Mouse (Mus musculus): ENCODE measurements at regions not wholly inside any gene's neighbourhood (a gene's known extent, or its start where the extent isn't known, plus 50 kb on each side); places are given as distances from the start of the nearest gene placed in this dataset.

DNA sequence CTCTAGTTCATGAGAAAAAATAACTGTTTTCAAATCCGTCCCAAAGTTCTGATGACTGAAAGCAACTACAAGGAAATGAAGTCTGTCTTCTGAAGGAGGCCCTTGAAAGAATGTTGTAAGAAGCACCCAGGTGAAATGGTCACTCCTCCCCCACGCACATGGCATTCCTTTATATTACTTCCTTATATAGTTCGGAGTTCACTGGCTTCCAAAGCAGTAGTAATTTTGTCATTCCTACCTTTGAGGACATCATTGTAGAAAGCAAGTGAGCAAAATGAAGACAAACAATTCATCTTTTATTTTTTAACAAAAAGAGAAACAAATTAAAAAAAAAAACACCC is 115.1 kb downstream of the Bmp2 start:
- Histone ChIP-seq H3K27me3 (ENCODE audit: control insufficient read depth, insufficient read depth, low read length) (no peaks in the 10 kb centered on the region), H3K36me3 (ENCODE audit: control insufficient read depth, insufficient read depth, low read length) (no peaks in the 10 kb centered on the region), H3K4me1 (ENCODE audit: control insufficient read depth, insufficient read depth, low read length) (no peaks in the 10 kb centered on the region), H3K27ac (ENCODE audit: low read depth, low read length) (no peak overlapping the region), H3K9me3 (ENCODE audit: control insufficient read depth, low read length) (no peaks in the 10 kb centered on the region), H3K4me3 (ENCODE audit: low read depth, low read length) (no peak overlapping the region), H3K4me2 (no peak overlapping the region), H3K9ac (ENCODE audit: low read length) (no peak overlapping the region)
- WGBS = 92% methylated on average over 3 of the region's 3 CpGs
- DNase-seq (ENCODE audit: low spot score, missing footprints) (no peak), ATAC-seq (ENCODE audit: low FRiP score) (no peak)

DNA sequence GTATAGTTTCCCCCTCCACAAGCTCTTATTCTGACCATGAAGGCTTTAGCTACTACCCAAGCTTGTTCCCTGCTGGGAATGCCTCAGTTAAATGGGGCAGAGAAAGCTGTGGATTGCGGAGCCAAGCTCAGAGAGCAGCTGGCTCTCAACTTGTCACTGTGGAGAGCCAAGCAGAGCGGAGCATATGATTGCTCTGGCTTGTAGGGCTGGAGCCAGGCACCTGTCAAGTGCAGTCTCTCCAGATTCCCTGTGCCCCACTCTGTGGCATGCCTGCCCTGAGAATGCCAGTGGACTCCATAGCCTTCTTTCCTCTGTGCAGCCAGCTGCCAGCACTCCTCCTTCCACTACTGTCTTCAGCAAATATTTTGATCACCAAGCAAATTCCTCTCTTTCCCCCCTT is 117.9 kb downstream of the Bmp2 start:
- H3K36me3 ChIP-seq (ENCODE audit: control insufficient read depth, insufficient read depth, low read length) = no peaks in the 10 kb centered on the region
- no peaks in the 10 kb centered on the region for H3K9me3 ChIP-seq (ENCODE audit: control insufficient read depth, low read length)
- no peaks in the 10 kb centered on the region for H3K4me1 ChIP-seq (ENCODE audit: control insufficient read depth, insufficient read depth, low read length)
- H3K9ac ChIP-seq (ENCODE audit: low read length) = no peak overlapping the region
- no peak for DNase-seq (ENCODE audit: low spot score, missing footprints)
- no peak overlapping the region for H3K4me3 ChIP-seq (ENCODE audit: low read depth, low read length)
- no peaks in the 10 kb centered on the region for H3K27me3 ChIP-seq (ENCODE audit: control insufficient read depth, insufficient read depth, low read length)
- H3K4me2 ChIP-seq = no peak overlapping the region
- no peak overlapping the region for H3K27ac ChIP-seq (ENCODE audit: low read depth, low read length)
- 56% methylated on average over 2 of the region's 2 CpGs for WGBS
- no peak for ATAC-seq (ENCODE audit: low FRiP score)

DNA sequence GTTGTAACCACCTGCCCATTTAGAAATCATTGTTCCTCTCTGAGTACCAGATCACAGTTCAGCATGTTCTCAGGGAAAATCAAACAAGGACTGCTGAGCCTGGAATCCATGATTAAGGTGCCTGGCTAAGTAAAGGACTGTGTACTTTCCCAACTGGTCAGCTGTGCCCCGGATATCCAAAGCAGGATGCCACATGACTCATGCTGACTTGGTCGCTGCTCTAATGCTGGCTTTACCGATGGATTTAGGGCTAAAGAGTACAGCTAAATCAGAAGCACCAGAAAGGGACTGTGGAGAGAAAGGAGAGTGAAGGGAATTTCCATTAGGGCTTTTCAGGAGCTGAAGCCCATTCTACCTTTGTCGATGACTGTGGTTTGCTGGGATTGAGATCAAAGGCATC is 119.6 kb downstream of the Bmp2 start:
- Histone ChIP-seq H3K4me3 (ENCODE audit: low read depth, low read length) (no peak overlapping the region), H3K9ac (ENCODE audit: low read length) (no peak overlapping the region), H3K27me3 (ENCODE audit: control insufficient read depth, insufficient read depth, low read length) (no peaks in the 10 kb centered on the region), H3K4me2 (no peak overlapping the region), H3K36me3 (ENCODE audit: control insufficient read depth, insufficient read depth, low read length) (no peaks in the 10 kb centered on the region), H3K27ac (ENCODE audit: low read depth, low read length) (no peak overlapping the region), H3K4me1 (ENCODE audit: control insufficient read depth, insufficient read depth, low read length) (no peaks in the 10 kb centered on the region), H3K9me3 (ENCODE audit: control insufficient read depth, low read length) (no peaks in the 10 kb centered on the region)
- DNase-seq (ENCODE audit: low spot score, missing footprints) (no peak), ATAC-seq (ENCODE audit: low FRiP score) (no peak)
- WGBS = 82% methylated on average over 4 of the region's 4 CpGs

DNA sequence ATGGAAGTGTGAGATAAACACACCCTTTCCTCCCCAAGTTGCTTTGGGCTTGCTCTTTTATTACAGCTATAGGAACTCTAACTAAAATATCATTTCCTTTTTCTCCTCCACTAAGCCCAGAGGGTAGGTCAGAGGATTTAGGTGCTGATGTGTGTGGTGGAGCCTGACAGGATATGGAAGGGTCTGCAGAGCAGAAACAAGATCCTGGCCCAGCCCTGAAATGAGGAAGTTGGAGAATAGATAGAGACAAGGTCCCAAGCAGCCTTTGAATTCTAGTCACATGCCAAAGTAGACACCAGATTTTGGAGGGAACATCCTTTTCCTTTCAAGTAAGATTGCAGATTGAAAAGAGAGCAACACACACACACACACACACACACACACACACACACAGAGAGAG is 132.4 kb downstream of the Bmp2 start:
- Histone ChIP-seq H3K27me3 (ENCODE audit: control insufficient read depth, insufficient read depth, low read length) (no peaks in the 10 kb centered on the region), H3K9ac (ENCODE audit: low read length) (no peak overlapping the region), H3K9me3 (ENCODE audit: control insufficient read depth, low read length) (no peaks in the 10 kb centered on the region), H3K4me1 (ENCODE audit: control insufficient read depth, insufficient read depth, low read length) (no peaks in the 10 kb centered on the region), H3K36me3 (ENCODE audit: control insufficient read depth, insufficient read depth, low read length) (no peaks in the 10 kb centered on the region), H3K27ac (ENCODE audit: low read depth, low read length) (no peak overlapping the region), H3K4me2 (no peak overlapping the region), H3K4me3 (ENCODE audit: low read depth, low read length) (no peak overlapping the region)
- ATAC-seq (ENCODE audit: low FRiP score) = no peak
- no peak for DNase-seq (ENCODE audit: low spot score, missing footprints)

DNA sequence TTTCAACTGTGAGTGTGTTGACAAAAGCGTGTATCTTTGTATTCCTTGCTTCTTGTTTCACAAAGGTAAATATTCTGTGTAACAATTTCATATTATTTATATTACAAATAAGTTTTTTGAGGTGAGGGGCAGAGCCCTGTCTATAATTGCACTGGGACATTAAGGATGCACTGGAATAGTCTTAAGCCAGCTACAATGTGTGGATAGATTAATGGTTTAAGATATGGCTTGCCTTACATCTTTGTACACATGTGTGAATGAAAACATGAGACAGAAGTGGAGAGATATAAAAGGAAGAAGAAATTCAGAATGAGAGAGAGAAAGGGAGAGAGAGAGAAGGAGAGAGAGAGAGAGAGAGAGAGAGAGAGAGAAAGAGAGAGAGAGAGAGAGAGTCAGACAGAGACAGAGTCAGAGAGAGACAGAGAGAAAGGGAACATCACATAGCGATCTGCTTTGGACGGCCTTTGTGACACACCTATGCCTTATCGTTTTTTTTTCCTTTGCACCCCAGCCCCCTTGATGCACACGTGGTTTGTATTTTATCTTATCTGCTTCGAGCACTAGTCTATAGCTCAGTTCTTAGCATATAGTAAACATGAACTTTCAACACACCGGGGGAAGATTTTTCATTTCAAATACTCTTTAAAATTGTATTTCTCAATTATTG is 136.3 kb downstream of the Bmp2 start:
- no peak overlapping the region for H3K27ac ChIP-seq (ENCODE audit: low read depth, low read length)
- H3K4me2 ChIP-seq = no peak overlapping the region
- ATAC-seq (ENCODE audit: low FRiP score) (no peak), DNase-seq (ENCODE audit: low spot score, missing footprints) (no peak)
- no peak overlapping the region for H3K4me3 ChIP-seq (ENCODE audit: low read depth, low read length)
- no peaks in the 10 kb centered on the region for H3K36me3 ChIP-seq (ENCODE audit: control insufficient read depth, insufficient read depth, low read length)
- no peak overlapping the region for H3K9ac ChIP-seq (ENCODE audit: low read length)
- WGBS = 93% methylated on average over 7 of the region's 7 CpGs
- H3K4me1 ChIP-seq (ENCODE audit: control insufficient read depth, insufficient read depth, low read length) = no peaks in the 10 kb centered on the region
- no peaks in the 10 kb centered on the region for H3K9me3 ChIP-seq (ENCODE audit: control insufficient read depth, low read length)
- H3K27me3 ChIP-seq (ENCODE audit: control insufficient read depth, insufficient read depth, low read length) = no peaks in the 10 kb centered on the region

DNA sequence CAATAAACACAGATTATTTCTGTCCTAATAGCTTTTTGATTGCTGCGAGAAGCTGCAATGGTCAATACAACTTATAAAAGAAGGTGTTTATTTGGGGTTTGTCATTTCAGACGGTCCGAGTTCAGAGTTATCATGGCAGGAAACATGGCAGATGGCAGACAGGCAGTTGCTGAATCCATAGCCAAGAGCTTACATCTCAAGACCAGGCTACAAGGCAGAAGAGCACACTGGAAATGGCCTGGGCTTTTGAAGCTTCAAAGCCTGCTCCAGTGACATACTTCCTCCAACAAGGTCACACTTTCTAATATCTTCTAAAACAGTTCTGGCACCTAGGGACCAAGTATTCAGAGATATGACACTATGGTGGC is 136.8 kb downstream of the Bmp2 start:
- Histone ChIP-seq H3K9ac (ENCODE audit: low read length) (no peak overlapping the region), H3K4me2 (no peak overlapping the region), H3K36me3 (ENCODE audit: control insufficient read depth, insufficient read depth, low read length) (no peaks in the 10 kb centered on the region), H3K9me3 (ENCODE audit: control insufficient read depth, low read length) (no peaks in the 10 kb centered on the region), H3K27me3 (ENCODE audit: control insufficient read depth, insufficient read depth, low read length) (no peaks in the 10 kb centered on the region), H3K27ac (ENCODE audit: low read depth, low read length) (no peak overlapping the region), H3K4me3 (ENCODE audit: low read depth, low read length) (no peak overlapping the region), H3K4me1 (ENCODE audit: control insufficient read depth, insufficient read depth, low read length) (no peaks in the 10 kb centered on the region)
- DNase-seq (ENCODE audit: low spot score, missing footprints) (no peak), ATAC-seq (ENCODE audit: low FRiP score) (no peak)
- 92% methylated on average over 3 of the region's 3 CpGs for WGBS

DNA sequence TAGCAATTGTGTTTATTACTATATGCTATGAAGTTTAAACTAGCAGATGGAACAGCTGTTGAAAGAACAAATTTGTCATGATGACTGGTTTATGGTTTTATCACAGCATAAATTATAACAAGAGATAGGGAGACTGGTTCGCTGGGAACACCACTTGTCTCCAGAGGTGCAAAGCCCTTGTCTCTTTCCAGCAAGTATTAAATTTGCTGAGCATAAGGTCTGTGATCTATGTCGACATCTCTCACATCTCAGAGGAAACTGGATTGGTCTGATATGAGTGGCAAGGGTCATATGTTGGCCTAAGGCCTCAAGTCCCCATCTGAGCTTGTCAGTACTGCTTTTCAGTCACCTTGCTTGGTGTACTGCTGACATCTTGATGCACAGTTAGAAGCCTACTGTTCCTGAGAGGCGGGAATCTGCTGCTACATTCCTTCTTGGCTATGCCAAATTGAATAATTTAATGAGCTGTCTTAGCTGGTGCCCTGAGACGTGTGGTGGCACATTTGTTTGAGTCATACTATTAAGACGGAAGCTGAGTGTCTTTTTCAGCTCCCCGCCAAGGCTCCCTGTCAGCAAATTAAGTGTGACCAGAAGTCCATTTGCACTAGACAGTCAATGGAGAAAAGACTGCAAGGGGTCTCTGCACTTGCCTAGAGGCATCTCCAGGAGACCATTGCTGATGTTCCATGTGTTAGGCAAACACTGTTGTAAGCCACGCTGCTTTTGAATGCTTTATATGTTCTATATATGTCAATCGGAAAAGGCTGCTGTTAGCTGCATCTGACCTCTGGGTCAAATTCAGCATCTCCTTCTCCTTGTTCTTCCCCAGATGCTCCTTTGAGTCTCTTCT is 157.0 kb downstream of the Bmp2 start:
- ATAC-seq (ENCODE audit: low FRiP score) = peak; percentile 52; the same call in 1 of the 2 replicates

DNA sequence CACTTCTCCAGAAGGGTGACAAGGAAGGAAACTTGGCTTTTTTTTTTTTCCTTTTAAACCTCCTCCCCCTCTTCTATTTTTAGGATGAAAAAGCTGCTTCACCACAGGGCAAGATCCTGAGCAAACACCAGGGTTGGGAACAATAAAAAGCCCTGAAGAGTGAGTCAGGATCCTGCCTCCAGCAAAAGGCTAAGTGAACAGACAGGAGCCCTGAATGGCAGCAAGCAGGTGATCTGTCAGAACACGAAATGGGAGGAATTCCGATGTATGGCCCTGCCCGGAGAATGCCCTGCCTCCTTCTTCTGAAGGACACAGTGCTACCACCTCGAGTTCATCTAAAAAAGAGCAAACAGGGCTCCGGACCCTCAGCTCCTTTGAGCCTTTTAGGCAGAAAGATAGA is 164.3 kb downstream of the Bmp2 start:
- no peak for ATAC-seq (ENCODE audit: low FRiP score)
- 65% methylated on average over 5 of the region's 5 CpGs for WGBS

More for the DNA sequence above, 157.0 kb downstream of the Bmp2 start:
- no peak overlapping the region for H3K4me2 ChIP-seq
- no peaks in the 10 kb centered on the region for H3K36me3 ChIP-seq (ENCODE audit: control insufficient read depth, insufficient read depth, low read length)
- H3K27ac ChIP-seq (ENCODE audit: low read depth, low read length) = no peak overlapping the region
- H3K9me3 ChIP-seq (ENCODE audit: control insufficient read depth, low read length) = no peaks in the 10 kb centered on the region
- 57% methylated on average over 8 of the region's 8 CpGs for WGBS
- no peak overlapping the region for H3K4me3 ChIP-seq (ENCODE audit: low read depth, low read length)
- no peaks in the 10 kb centered on the region for H3K4me1 ChIP-seq (ENCODE audit: control insufficient read depth, insufficient read depth, low read length)
- no peaks in the 10 kb centered on the region for H3K27me3 ChIP-seq (ENCODE audit: control insufficient read depth, insufficient read depth, low read length)
- H3K9ac ChIP-seq (ENCODE audit: low read length) = no peak overlapping the region
- DNase-seq (ENCODE audit: low spot score, missing footprints) = no peak

DNA sequence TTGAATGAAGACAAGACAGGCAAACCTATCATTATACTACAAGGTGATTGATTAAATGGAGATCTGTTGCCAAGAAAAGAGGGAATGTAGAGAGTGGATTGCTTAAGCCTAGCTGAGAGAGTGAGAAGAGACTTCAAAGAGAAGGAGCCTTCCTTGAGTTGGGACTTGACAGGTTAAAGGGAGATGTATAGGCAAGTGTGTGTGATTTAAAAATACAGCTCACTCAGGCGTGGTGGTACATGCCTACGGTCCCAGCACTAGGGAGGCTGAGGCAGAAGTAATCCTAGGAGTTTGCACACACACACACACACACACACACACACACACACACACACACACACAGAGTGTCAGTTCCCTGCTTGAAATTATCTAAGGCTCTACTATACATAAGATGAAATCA is 165.1 kb downstream of the Bmp2 start:
- H3K27me3 ChIP-seq (ENCODE audit: control insufficient read depth, insufficient read depth, low read length) = no peaks in the 10 kb centered on the region
- no peaks in the 10 kb centered on the region for H3K36me3 ChIP-seq (ENCODE audit: control insufficient read depth, insufficient read depth, low read length)
- no peaks in the 10 kb centered on the region for H3K9me3 ChIP-seq (ENCODE audit: control insufficient read depth, low read length)
- no peak for DNase-seq (ENCODE audit: low spot score, missing footprints)
- H3K9ac ChIP-seq (ENCODE audit: low read length) = no peak overlapping the region
- no peak overlapping the region for H3K27ac ChIP-seq (ENCODE audit: low read depth, low read length)
- no peaks in the 10 kb centered on the region for H3K4me1 ChIP-seq (ENCODE audit: control insufficient read depth, insufficient read depth, low read length)
- no peak overlapping the region for H3K4me3 ChIP-seq (ENCODE audit: low read depth, low read length)
- ATAC-seq (ENCODE audit: low FRiP score) = no peak
- WGBS = 52% methylated on average over 2 of the region's 2 CpGs
- no peak overlapping the region for H3K4me2 ChIP-seq

More for the DNA sequence above, 164.3 kb downstream of the Bmp2 start:
- no peaks in the 10 kb centered on the region for H3K4me1 ChIP-seq (ENCODE audit: control insufficient read depth, insufficient read depth, low read length)
- H3K4me3 ChIP-seq (ENCODE audit: low read depth, low read length) = no peak overlapping the region
- DNase-seq (ENCODE audit: low spot score, missing footprints) = no peak
- no peak overlapping the region for H3K9ac ChIP-seq (ENCODE audit: low read length)
- H3K9me3 ChIP-seq (ENCODE audit: control insufficient read depth, low read length) = no peaks in the 10 kb centered on the region
- H3K27me3 ChIP-seq (ENCODE audit: control insufficient read depth, insufficient read depth, low read length) = no peaks in the 10 kb centered on the region
- H3K36me3 ChIP-seq (ENCODE audit: control insufficient read depth, insufficient read depth, low read length) = no peaks in the 10 kb centered on the region
- H3K27ac ChIP-seq (ENCODE audit: low read depth, low read length) = no peak overlapping the region
- H3K4me2 ChIP-seq = no peak overlapping the region
